Mouse (Mus musculus) skeletal muscle tissue, postnatal 0 days (tissue): ENCODE measurements around the gene Psg23. TPM values are rescaled to one million over a fixed set of nuclear protein-coding genes. Genes with fewer than 3 reads are reported as not detected.

Experiments used
- polyA plus RNA-seq: library from polyadenylated mRNA; unstranded; fragments of >200 nt; fragmentation: Nextera tagmentation; extraction: Ambion mirVana; gene quantifications from 2 replicates; pipeline ENCODE4 v1.2.1, GENCODE M21; 2015

Gene Psg23
- not detected in 2 replicates for polyA plus RNA-seq

GRCm38 (mm10) chr7:18616401-18616800, at the start of gene Psg23:
Gene Psg23 (minus strand): TSS chr7:18616501.

GRCm38 (mm10) chr7:18656625-18657024, 40.3 kb upstream of the Psg23 start, which contains the start of gene Psg21:
Gene Psg21 (minus strand): TSS chr7:18656725.

GRCm38 (mm10) chr7:18567205-18567604, 49.1 kb downstream of the Psg23 start, which contains the start of gene Psg27:
Gene Psg27 (minus strand): TSS chr7:18567305.

Other genes with a start within 250 kb of the Psg23 start
- gene Psg28, start 184.5 kb downstream of the Psg23 start, polyA plus RNA-seq = not detected in 2 replicates
- not detected in 2 replicates for gene Psg26, start 132.3 kb downstream of the Psg23 start, polyA plus RNA-seq
- not detected in 2 replicates for gene Psg25, start 84.2 kb downstream of the Psg23 start, polyA plus RNA-seq
- gene Psg27, start 49.2 kb downstream of the Psg23 start, polyA plus RNA-seq = not detected in 2 replicates
- gene Psg21, start 40.2 kb upstream of the Psg23 start, polyA plus RNA-seq = not detected in 2 replicates
- gene Psg20, start 69.7 kb upstream of the Psg23 start, polyA plus RNA-seq = not detected in 2 replicates
- gene Psg22, start 101.6 kb upstream of the Psg23 start, polyA plus RNA-seq = not detected in 2 replicates
- gene Psg19, start 182.0 kb upstream of the Psg23 start, polyA plus RNA-seq = not detected in 2 replicates
- not detected in 2 replicates for gene Psg17, start 205.1 kb upstream of the Psg23 start, polyA plus RNA-seq
- gene Mill2, start 223.5 kb upstream of the Psg23 start, polyA plus RNA-seq = 0.94 and 1.0 TPM in 2 replicates